Mouse (Mus musculus) forebrain, embryonic 14.5 days (tissue): ENCODE data around the gene Ntpcr. TPM values are rescaled to one million over a fixed set of nuclear protein-coding genes. Genes with fewer than 3 reads are reported as not detected.

Experiments
- ATAC-seq: fragments of 200-750 bp; cut with Nextera tagmentation; 2 replicates; pipeline ENCODE4 v1.8.0; 2017; ENCODE audit warnings: mild to moderate bottlenecking, moderate library complexity
- DNase-seq: peaks from one replicate; pipeline ENCODE4 v3.0.0-alpha.2; 2015; ENCODE audit warnings: low spot score
- H3K27ac ChIP-seq: fragments of 300-500 bp; sonication (generic); 2 replicates; pipeline ENCODE4 v1.5.1; 2014; ENCODE audit warnings: low read depth, mild to moderate bottlenecking, control low read depth, low read length, moderate library complexity
- H3K27me3 ChIP-seq: fragments of 300-500 bp; sonication (generic); replicated peaks from 2 replicates; pipeline ENCODE4 v1.6.1; 2014; ENCODE audit warnings: low read length, control low read depth, mixed read lengths; ENCODE audit not compliant: control insufficient read depth, insufficient read depth
- H3K36me3 ChIP-seq: fragments of 300-500 bp; sonication (generic); 2 replicates; pipeline ENCODE4 v1.6.1; 2014; ENCODE audit warnings: low read length, control low read depth; ENCODE audit not compliant: control insufficient read depth, insufficient read depth
- H3K4me1 ChIP-seq: fragments of 300-500 bp; sonication (generic); 2 replicates; pipeline ENCODE4 v1.6.1; 2014; ENCODE audit warnings: antibody characterized with exemption, low read length, control low read depth; ENCODE audit not compliant: control insufficient read depth, insufficient read depth
- H3K4me2 ChIP-seq: fragments of 300-500 bp; sonication (generic); 2 replicates; pipeline ENCODE4 v1.6.1; 2014; ENCODE audit warnings: mild to moderate bottlenecking, control low read depth, low read length
- H3K4me3 ChIP-seq: fragments of 300-500 bp; sonication (generic); 2 replicates; pipeline ENCODE4 v1.5.1; 2014; ENCODE audit warnings: low read depth, low read length, control low read depth
- H3K9ac ChIP-seq: fragments of 300-500 bp; sonication (generic); 2 replicates; pipeline ENCODE4 v1.6.1; 2014; ENCODE audit warnings: mild to moderate bottlenecking, low read length, control low read depth, moderate library complexity
- H3K9me3 ChIP-seq: fragments of 300-500 bp; sonication (generic); replicated peaks from 2 replicates; pipeline ENCODE4 v1.6.1; 2016; ENCODE audit warnings: low read length, control low read depth, mixed read lengths; ENCODE audit not compliant: control insufficient read depth
- WGBS: fragments of 180-500 bp; shearing (Covaris S2); extraction: QIAGEN DNeasy Blood & Tissue Kit; methylation state at CpG from one replicate; pipeline ENCODE4 v1.1.7; 2014; 5-methylcytosine and 5-hydroxymethylcytosine counted together
- polyA plus RNA-seq: library from polyadenylated mRNA; unstranded; fragments of >200 nt; fragmentation: Nextera tagmentation; extraction: Ambion mirVana; gene quantifications from 2 replicates; pipeline ENCODE4 v1.2.1, GENCODE M21; 2014

Ntpcr gene
- polyA plus RNA-seq, 1 experiment from 2014 or later = 35.4 TPM

GRCm38 (mm10) chr8:125716613-125717012 lies 13.2 kb upstream of the Ntpcr start:
- Histone ChIP-seq H3K27ac (no peak overlapping the region), H3K9ac (no peak overlapping the region), H3K36me3 (no peaks in the 10 kb centered on the region), H3K9me3 (no peaks in the 10 kb centered on the region), H3K27me3 (no peaks in the 10 kb centered on the region), H3K4me3 (no peak overlapping the region), H3K4me2 (no peak overlapping the region), H3K4me1 (no peaks in the 10 kb centered on the region)
- 36% methylated on average over 7 of the region's 7 CpGs for WGBS
- ATAC-seq = 0 out of 2 replicates have a peak, but pooled peaks have one; percentile 32
- DNase-seq = peak; percentile 30

DNA sequence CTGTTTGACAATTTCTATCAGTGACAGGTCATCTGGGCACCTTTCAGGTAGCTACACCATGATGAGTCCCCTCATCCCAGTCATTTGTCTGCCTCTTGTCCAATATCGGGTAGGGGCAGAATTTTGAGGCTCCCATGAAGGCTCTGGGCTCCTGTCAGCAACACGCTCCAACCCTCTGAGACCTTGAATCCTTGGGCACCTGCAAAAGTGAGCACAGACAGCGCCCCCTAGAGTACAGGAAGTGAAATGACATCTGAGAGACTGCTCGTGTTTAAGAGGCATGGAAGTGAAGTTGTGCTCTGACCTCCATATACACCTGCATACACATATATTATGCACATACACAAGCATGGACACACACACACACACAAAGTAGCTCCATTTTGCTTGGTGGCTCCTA lies 10.8 kb upstream of the Ntpcr start:
- no peak for ATAC-seq
- H3K9ac ChIP-seq = no peak overlapping the region
- no peaks in the 10 kb centered on the region for H3K27me3 ChIP-seq
- H3K4me2 ChIP-seq = no peak overlapping the region
- WGBS = 59% methylated on average over 4 of the region's 4 CpGs
- H3K27ac ChIP-seq = no peak overlapping the region
- no peaks in the 10 kb centered on the region for H3K36me3 ChIP-seq
- no peaks in the 10 kb centered on the region for H3K9me3 ChIP-seq
- no peak for DNase-seq
- no peaks in the 10 kb centered on the region for H3K4me1 ChIP-seq
- no peak overlapping the region for H3K4me3 ChIP-seq

GRCm38 (mm10) chr8:125722675-125723074 lies 7.1 kb upstream of the Ntpcr start:
- WGBS = 96% methylated on average over 7 of the region's 7 CpGs
- Histone ChIP-seq H3K4me1 (no peaks in the 10 kb centered on the region), H3K9me3 (no peaks in the 10 kb centered on the region), H3K4me2 (no peak overlapping the region), H3K27ac (no peak overlapping the region), H3K27me3 (no peaks in the 10 kb centered on the region), H3K36me3 (no peaks in the 10 kb centered on the region), H3K4me3 (no peak overlapping the region), H3K9ac (no peak overlapping the region)
- DNase-seq = no peak
- ATAC-seq = no peak

GRCm38 (mm10) chr8:125723437-125723836 lies 6.3 kb upstream of the Ntpcr start:
- Histone ChIP-seq H3K4me1 (no peaks in the 10 kb centered on the region), H3K4me3 (no peak overlapping the region), H3K4me2 (no peak overlapping the region), H3K27me3 (no peaks in the 10 kb centered on the region), H3K27ac (no peak overlapping the region), H3K36me3 (no peaks in the 10 kb centered on the region), H3K9me3 (no peaks in the 10 kb centered on the region), H3K9ac (no peak overlapping the region)
- 92% methylated on average over 6 of the region's 6 CpGs for WGBS
- ATAC-seq (no peak), DNase-seq (no peak)

DNA sequence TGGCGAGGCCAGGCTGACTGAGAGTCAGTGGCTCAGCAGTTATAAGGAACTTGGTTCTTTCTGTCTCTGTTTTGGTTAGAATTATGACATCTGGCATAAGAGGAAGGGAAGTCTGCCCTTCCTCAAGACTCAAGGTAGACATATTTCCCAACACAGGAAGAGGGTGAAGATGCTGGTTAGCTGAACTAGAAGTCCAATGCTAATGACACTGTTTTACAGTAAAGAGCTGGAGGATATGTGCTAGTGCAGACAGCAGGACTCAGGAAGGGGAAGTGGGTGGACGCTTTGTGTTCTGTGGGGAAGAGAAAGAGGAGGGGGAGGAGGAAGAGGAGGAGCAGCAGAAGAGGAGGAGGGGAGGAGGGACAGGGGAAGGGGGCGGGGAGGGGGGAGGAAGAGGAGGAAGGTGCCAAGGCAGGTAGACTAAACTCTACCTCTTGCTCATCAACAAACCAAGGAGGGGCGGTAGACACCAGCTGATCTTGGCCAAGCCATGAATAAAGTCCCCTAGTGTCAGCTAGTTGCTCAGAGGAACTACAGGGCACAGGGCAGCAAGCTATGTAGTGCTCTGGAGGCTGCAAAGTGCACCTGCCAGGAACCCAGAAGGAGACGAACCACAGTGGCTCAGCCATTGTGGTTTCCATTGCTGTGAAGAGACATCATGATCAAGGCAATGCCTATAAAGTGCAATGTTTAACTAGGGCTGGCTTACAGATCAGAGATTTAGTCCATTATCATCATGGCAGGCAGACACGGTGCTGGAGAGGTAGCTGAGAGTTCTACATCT lies 4.5 kb upstream of the Ntpcr start:
- DNase-seq (no peak), ATAC-seq (no peak)
- Histone ChIP-seq H3K36me3 (no peaks in the 10 kb centered on the region), H3K4me3 (no peak overlapping the region), H3K4me2 (no peak overlapping the region), H3K27ac (no peak overlapping the region), H3K9ac (no peak overlapping the region), H3K27me3 (no peaks in the 10 kb centered on the region), H3K9me3 (no peaks in the 10 kb centered on the region), H3K4me1 (no peaks in the 10 kb centered on the region)
- WGBS = 84% methylated on average over 6 of the region's 6 CpGs

GRCm38 (mm10) chr8:125726143-125726542 lies 3.6 kb upstream of the Ntpcr start:
- H3K9me3 ChIP-seq = no peaks in the 10 kb centered on the region
- 94% methylated on average over 4 of the region's 4 CpGs for WGBS
- no peaks in the 10 kb centered on the region for H3K36me3 ChIP-seq

GRCm38 (mm10) chr8:125726986-125727385 lies 2.8 kb upstream of the Ntpcr start:
- no peak for ATAC-seq
- DNase-seq = no peak
- Histone ChIP-seq H3K4me3 (no peak overlapping the region), H3K4me2 (no peak overlapping the region), H3K9me3 (no peaks in the 10 kb centered on the region), H3K4me1 (no peaks in the 10 kb centered on the region), H3K9ac (no peak overlapping the region), H3K27ac (no peak overlapping the region), H3K27me3 (no peaks in the 10 kb centered on the region), H3K36me3 (no peaks in the 10 kb centered on the region)
- 87% methylated on average over 5 of the region's 5 CpGs for WGBS

More at GRCm38 (mm10) chr8:125726143-125726542, 3.6 kb upstream of the Ntpcr start:
- Histone ChIP-seq H3K27me3 (no peaks in the 10 kb centered on the region), H3K27ac (no peak overlapping the region), H3K4me1 (no peaks in the 10 kb centered on the region), H3K4me3 (no peak overlapping the region), H3K9ac (no peak overlapping the region), H3K4me2 (no peak overlapping the region)
- DNase-seq = no peak
- ATAC-seq = no peak

DNA sequence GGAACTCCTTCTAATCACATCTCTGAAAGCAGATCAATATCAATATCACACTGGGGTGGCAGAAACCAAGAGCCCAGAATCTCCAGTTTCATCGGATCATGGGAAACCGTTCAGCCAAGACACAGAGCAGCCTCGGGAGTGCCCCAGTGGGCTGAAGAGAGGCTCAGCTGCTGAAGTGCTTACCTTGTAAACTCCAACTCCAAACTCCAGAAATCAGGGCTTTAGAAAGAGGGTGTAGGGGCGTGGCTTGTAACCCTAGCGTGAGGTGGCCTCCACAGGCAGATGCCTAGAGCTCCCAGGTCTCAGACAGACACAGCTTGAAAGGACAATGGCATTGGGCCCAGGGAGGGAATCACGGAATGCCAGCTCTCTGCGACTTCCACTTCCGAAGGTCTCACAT lies 2.0 kb upstream of the Ntpcr start:
- WGBS = 58% methylated on average over 8 of the region's 8 CpGs

More for the DNA sequence above, 2.0 kb upstream of the Ntpcr start:
- DNase-seq (no peak), ATAC-seq (no peak)
- no peaks in the 10 kb centered on the region for H3K36me3 ChIP-seq
- H3K27me3 ChIP-seq = no peaks in the 10 kb centered on the region
- H3K4me3 ChIP-seq = no peak overlapping the region
- no peaks in the 10 kb centered on the region for H3K4me1 ChIP-seq
- H3K4me2 ChIP-seq = no peak overlapping the region
- no peak overlapping the region for H3K9ac ChIP-seq
- H3K9me3 ChIP-seq = no peaks in the 10 kb centered on the region
- no peak overlapping the region for H3K27ac ChIP-seq
